Mouse (Mus musculus) lung, adult 2 months (tissue): Measurements from ENCODE around the gene Myof.

ENCODE experiments used
- CTCF ChIP-seq: fragments of 200-500 bp; IDR thresholded peaks from 2 replicates; pipeline ENCODE4 v1.5.1; 2011; ENCODE audit warnings: mild to moderate bottlenecking, low read length, control low read depth; ENCODE audit not compliant: insufficient read depth
- POLR2A ChIP-seq: fragments of 200-500 bp; IDR thresholded peaks from 2 replicates; pipeline ENCODE4 v1.6.1; 2011; ENCODE audit warnings: low read depth, mild to moderate bottlenecking, control low read depth, low read length, borderline replicate concordance; ENCODE audit errors: extremely low read depth

DNA sequence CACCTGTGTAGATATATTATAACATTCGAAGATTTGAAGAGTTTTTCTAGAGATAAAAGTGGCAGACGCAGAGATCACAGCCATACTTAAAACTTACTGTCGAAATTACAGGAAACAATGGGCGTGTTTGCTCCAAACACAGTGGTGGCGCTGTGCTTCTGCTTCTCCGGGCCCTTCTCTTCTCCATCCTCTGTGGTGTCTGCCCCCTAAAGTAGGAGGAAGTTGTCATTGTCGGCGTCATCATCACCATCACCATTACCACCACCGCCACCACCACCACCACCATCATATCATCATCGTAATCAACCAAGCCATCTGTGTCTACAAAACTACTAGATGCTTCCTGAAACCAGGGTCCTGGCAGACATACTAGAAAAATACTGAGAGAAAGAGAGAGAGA, 104.2 kb downstream of the Myof start:
- TF ChIP-seq CTCF, result no peak
- no peak for TF ChIP-seq POLR2A
